Mouse (Mus musculus) ES-E14 (cell line): ENCODE data around the gene Kif19a. TPM values are rescaled to one million over a fixed set of nuclear protein-coding genes. Genes with fewer than 3 reads are reported as not detected.

ENCODE experiments used
- DNase-seq: peaks from one replicate; pipeline ENCODE4 v3.0.0-alpha.2; 2013; ENCODE audit warnings: low read depth, low spot score
- H3K27ac ChIP-seq: 2 replicates; pipeline ENCODE4 v1.5.1; 2012; ENCODE audit warnings: low read depth, mild to moderate bottlenecking, low read length, moderate library complexity, mixed read lengths; ENCODE audit not compliant: poor library complexity, insufficient read depth, severe bottlenecking
- H3K36me3 ChIP-seq: 2 replicates; pipeline ENCODE4 v1.6.1; 2012; ENCODE audit warnings: mild to moderate bottlenecking, low read length, moderate library complexity, mixed read lengths; ENCODE audit not compliant: control insufficient read depth, poor library complexity, insufficient read depth, severe bottlenecking
- H3K4me1 ChIP-seq, 2 experiments: fragments of 150-350 bp in 1 of 2; sonication (generic) in 1 of 2; 2 replicates each; pipeline ENCODE4 v1.6.1; 2012; ENCODE audit warnings: low read length in 2 of 2, mild to moderate bottlenecking in 1 of 2, mixed read lengths in 1 of 2; ENCODE audit not compliant: control insufficient read depth in 2 of 2, insufficient read depth in 2 of 2, poor library complexity in 1 of 2
- H3K4me3 ChIP-seq, 2 experiments: fragments of 150-350 bp in 1 of 2; sonication (generic) in 1 of 2; 2 replicates each; pipeline ENCODE4 v1.5.1; 2012; ENCODE audit warnings: low read length in 2 of 2, low read depth in 1 of 2, mild to moderate bottlenecking in 1 of 2, mixed read lengths in 1 of 2; ENCODE audit not compliant: insufficient read depth in 1 of 2, poor library complexity in 1 of 2, severe bottlenecking in 1 of 2
- H3K9ac ChIP-seq: 2 replicates; pipeline ENCODE4 v1.6.1; 2012; ENCODE audit warnings: low read depth, mild to moderate bottlenecking, low read length, mixed read lengths; ENCODE audit not compliant: poor library complexity, insufficient read depth, severe bottlenecking
- H3K9me3 ChIP-seq: fragments of 150-350 bp; sonication (generic); 2 replicates; pipeline ENCODE4 v1.6.1; 2012; ENCODE audit warnings: low read depth, mild to moderate bottlenecking, low read length; ENCODE audit not compliant: control insufficient read depth, insufficient read depth
- CHD2 ChIP-seq: IDR thresholded peaks from 2 replicates; pipeline ENCODE4 v1.6.1; 2014; ENCODE audit warnings: mild to moderate bottlenecking, low read depth, low read length, inconsistent platforms
- HCFC1 ChIP-seq: IDR thresholded peaks from 2 replicates; pipeline ENCODE4 v1.6.1; 2012; ENCODE audit warnings: low read length, inconsistent platforms, borderline replicate concordance; ENCODE audit not compliant: insufficient read depth
- MAFK ChIP-seq: IDR thresholded peaks from 2 replicates; pipeline ENCODE4 v1.6.1; 2014; ENCODE audit warnings: mild to moderate bottlenecking, low read depth, low read length, inconsistent platforms; ENCODE audit not compliant: insufficient read depth
- ZC3H11A ChIP-seq: IDR thresholded peaks from 2 replicates; pipeline ENCODE4 v1.6.1; 2012; ENCODE audit warnings: low read depth, mild to moderate bottlenecking, inconsistent platforms, low read length, borderline replicate concordance
- ZNF384 ChIP-seq: IDR thresholded peaks from 2 replicates; pipeline ENCODE4 v1.6.1; 2012; ENCODE audit warnings: low read depth, low read length, inconsistent platforms
- in situ Hi-C, 2 experiments: fragments of 600-800 bp; cut with MboI; formaldehyde crosslinking; loops; one replicate each; pipeline ENCODE4 v1.15.1; 2025; ENCODE audit warnings: low sequenced_read_pairs in 2 of 2, inconsistent platforms in 1 of 2; ENCODE audit not compliant: unreplicated experiment in 2 of 2
- total RNA-seq: library from RNA; depleted of rRNA; stranded (reverse); fragments of 300-350 nt; gene quantifications from 2 replicates; pipeline ENCODE4 v1.2.3, GENCODE M21; 2012

Kif19a gene
- total RNA-seq, 1 experiment = 1.1 TPM

DNA sequence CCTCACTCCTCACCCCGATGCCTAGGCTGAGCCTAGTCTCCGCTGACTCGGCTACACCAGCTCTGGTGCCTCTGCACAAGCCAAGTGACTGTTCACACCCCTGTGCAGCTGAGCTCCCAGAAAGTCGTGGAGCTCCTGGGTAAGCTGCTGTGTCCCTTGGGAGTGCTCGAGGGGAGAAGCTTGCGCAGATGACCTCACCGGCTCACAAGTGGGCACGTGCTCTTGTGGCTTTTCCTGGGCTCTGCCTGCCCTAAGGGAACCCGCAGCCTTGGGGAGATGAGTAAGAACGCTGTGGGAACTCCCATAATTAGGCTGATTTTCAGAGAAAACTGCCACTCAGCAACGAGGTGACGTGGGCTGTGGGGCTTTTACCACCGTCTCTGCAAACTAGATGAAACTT, 42.2 kb upstream of the Kif19a start:
- in situ Hi-C loops = no loop called here

DNA sequence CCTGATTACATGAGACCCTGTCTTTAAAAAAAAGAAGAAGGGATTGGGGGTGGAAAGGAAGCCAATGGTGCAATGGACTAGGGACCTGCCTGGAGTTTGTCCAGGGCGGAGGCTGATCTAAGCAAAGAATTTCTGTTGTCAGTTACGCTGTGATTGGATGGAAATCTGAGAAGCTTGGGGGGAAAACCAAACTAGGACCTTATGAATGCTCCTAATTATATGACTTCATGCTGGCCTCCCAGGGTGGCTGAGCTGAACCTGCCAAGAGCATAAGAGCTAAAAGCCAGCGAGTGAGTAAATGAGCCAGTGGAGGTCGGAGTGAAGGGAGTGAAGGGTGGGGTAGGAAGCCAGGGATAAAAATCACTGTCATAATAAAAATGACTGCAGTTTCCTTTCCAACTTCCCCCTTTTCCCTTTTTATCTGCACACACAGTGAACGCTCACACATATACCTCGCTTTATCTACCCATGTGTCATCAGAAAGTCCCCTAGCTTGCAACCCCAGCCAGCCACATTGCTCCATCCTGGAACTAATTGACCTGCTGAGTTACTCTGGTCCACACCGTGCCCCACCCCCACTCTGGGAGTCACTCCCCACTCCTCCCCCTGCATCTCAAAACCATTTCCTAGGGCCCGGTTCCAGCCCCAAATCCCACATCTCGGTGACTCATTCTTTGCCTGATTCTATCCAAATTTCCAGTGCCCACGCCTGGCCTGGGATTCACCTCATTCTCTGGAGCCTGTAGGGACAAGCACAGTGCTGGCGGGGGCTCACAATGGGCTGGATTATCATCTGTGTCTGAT, 40.2 kb upstream of the Kif19a start:
- Histone ChIP-seq H3K9me3 (no peaks in the 10 kb centered on the region), H3K4me1 (peaks cover 9 to 20% of the 10 kb centered on the region in 2 experiments; a peak in 3 of 4 replicates), H3K36me3 (no peaks in the 10 kb centered on the region), H3K9ac (no peak overlapping the region), H3K4me3 (no peak overlapping the region), H3K27ac (no peak overlapping the region)
- no peak for DNase-seq
- TF ChIP-seq ZC3H11A (no peak), ZNF384 (no peak), MAFK (no peak), CHD2 (no peak), HCFC1 (no peak)
- in situ Hi-C loops = loop anchor here in 1 of 2 experiments (25.0 kb wide), 1 partner anchor 187 kb away; no protein-coding TSS in a partner anchor

More for the DNA sequence above, 42.2 kb upstream of the Kif19a start:
- DNase-seq = no peak
- no peak overlapping the region for H3K9ac ChIP-seq
- H3K36me3 ChIP-seq = no peaks in the 10 kb centered on the region
- peaks cover 2 to 6% of the 10 kb centered on the region in 2 experiments; a peak in 2 of 4 replicates for H3K4me1 ChIP-seq
- H3K27ac ChIP-seq = no peak overlapping the region
- TF ChIP-seq CHD2 = no peak
- no peak for TF ChIP-seq ZNF384
- TF ChIP-seq HCFC1 = no peak
- no peak for TF ChIP-seq ZC3H11A
- no peak for TF ChIP-seq MAFK
- H3K4me3 ChIP-seq = no peak overlapping the region
- no peaks in the 10 kb centered on the region for H3K9me3 ChIP-seq

DNA sequence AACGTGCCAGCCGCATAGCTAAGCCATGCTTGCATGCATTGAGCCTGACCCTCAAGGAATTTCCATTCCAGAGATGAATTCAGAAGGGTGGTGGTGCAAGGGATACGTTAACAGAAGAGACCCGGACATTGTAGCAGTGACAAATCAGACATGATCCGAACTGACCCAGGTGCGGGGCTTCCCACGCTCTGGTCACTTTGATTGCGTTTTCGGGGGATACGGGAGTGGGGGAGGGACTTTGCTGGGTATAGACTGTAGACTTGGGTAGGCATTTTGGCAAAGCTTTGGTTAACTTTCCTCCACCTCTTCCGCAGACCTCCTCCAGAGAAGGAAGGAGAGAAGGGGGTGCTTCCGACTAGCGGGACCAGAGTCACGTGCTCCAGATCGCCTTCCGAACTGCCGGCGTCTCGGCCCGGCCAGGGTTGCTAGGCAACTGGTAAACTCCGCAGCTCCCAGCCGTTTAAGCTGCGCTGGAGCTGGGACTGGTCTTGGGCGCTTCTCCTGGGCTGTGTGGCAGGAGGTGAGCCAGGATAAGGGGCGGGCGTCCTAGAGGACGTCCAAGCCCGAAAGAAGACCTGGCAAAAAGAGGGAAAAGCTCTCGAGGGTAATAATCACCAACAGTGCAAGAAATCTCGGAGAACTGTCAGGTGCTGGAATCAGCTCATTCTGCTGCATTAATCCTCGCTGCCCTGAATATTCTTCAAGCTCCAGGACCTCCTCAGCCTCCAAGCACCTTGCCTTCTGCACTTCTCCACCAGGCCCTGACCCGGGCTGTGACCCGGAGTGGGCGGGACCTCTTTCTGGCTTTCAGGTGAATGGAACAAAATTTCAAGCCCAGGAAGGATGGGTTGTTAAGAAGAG, 38.0 kb upstream of the Kif19a start, which contains the start of gene Dnaic2:
Dnaic2 (plus strand) TSS at position 444 of the 861 bp plus-strand sequence.
- no peak for TF ChIP-seq ZNF384
- no peak for TF ChIP-seq ZC3H11A
- no peak for TF ChIP-seq HCFC1
- no peak for TF ChIP-seq MAFK
- TF ChIP-seq CHD2 = no peak
- peak within 1 kb of the TSS in 1 of 2 experiments; percentile 34; a peak in 1 of 4 replicates for H3K4me3 ChIP-seq
- no peak within 1 kb of the TSS for H3K27ac ChIP-seq
- no peak within 1 kb of the TSS; the same call in 1 of the 2 replicates for H3K9ac ChIP-seq
- H3K36me3 ChIP-seq = no peaks in the 10 kb centered on the region
- H3K4me1 ChIP-seq = peaks cover 11 to 20% of the 10 kb centered on the region in 2 experiments; a peak in 3 of 4 replicates
- no peaks in the 10 kb centered on the region for H3K9me3 ChIP-seq
- in situ Hi-C loops = loop anchor here in 1 of 2 experiments (25.0 kb wide), 1 partner anchor 185 kb away; no protein-coding TSS in a partner anchor
- peak; percentile 70 for DNase-seq

DNA sequence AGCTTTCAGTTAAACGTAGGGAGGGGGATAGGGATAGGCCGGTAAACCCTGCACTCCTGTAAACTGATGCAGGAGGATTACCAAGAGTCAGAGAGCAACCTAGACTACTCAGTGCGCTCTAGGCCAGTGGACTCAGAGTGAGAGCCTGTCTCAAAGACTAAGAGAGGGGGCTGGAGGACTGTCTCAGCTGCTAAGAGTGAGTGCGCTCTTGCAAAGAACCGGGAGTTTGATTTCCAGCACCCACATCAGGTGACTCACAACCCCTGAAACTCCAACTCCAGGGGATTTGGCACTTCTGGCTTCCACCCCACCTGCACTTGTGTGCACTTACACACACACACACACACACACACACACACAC, 37.4 kb upstream of the Kif19a start:
- Histone ChIP-seq H3K9ac (no peak overlapping the region), H3K4me1 (peaks cover 11 to 20% of the 10 kb centered on the region in 2 experiments; a peak in 3 of 4 replicates), H3K9me3 (no peaks in the 10 kb centered on the region), H3K27ac (no peak overlapping the region), H3K4me3 (no peak overlapping the region), H3K36me3 (no peaks in the 10 kb centered on the region)
- TF ChIP-seq CHD2 = no peak
- no peak for TF ChIP-seq MAFK
- TF ChIP-seq ZNF384 = no peak
- no peak for TF ChIP-seq HCFC1
- no peak for TF ChIP-seq ZC3H11A
- no peak for DNase-seq
- in situ Hi-C loops = loop anchor here in 1 of 2 experiments (25.0 kb wide), 1 partner anchor 184 kb away; no protein-coding TSS in a partner anchor
